Mouse (Mus musculus): ENCODE data around the gene Apol10b. TPM values are rescaled to one million over a fixed set of nuclear protein-coding genes. Genes with fewer than 3 reads are reported as not detected.
A peak's percentile ranks its signal among the peaks of the same experiment; 100 is the strongest.
"Not testable (repeated sequence)": the region's sequence is repeated elsewhere in the genome, so short reads cannot be mapped to it uniquely, and the experiment has no call there.

Gene Apol10b
- 7.6 TPM for polyA plus RNA-seq (2012; fragmentation: generic; extraction: Trizol)
- long read RNA-seq, experiment 1, transcript Apol10b-201 (4 exons, 2,325 nt) = major isoform, 8 of 12 reads
- long read RNA-seq, experiment 1, partial matches to known transcripts = 1 of 12 reads
- long read RNA-seq, experiment 1, other reads (novel, unspliced or antisense) = 3 of 12 reads
- long read RNA-seq, experiment 2, transcript Apol10b-201 (4 exons, 2,325 nt) = major isoform, 81 of 87 reads
- long read RNA-seq, experiment 2, partial matches to known transcripts = 0 of 87 reads
- long read RNA-seq, experiment 2, other reads (novel, unspliced or antisense) = 6 of 87 reads

DNA sequence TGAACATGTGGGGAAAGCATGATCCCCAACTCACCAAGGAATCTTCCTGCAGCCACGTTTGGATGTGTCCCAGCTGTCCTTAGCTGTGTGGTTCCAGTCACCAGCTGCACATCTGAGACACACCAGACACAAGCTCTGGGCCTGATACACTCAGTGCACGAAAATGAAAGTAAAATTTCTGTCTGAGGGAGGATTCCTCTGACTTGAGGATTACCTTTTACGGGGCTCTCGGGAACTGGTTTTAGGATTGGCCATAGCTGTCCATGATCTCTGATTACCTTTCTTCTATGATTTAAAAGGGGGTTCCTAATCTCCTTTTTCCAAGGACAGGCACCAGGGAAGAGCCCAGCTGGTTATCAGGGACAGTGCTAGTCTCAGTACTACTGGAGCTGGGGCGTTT, at the start of gene Apol10b:
Gene Apol10b, minus strand, starts transcription at position 165 of the 400 bp plus-strand sequence.
- Histone ChIP-seq H3K27me3 (ENCODE audit: control insufficient read depth, insufficient read depth, insufficient read length) (no peaks in the 10 kb centered on the region), H3K79me2 (ENCODE audit: control insufficient read depth, insufficient read depth) (no peaks in the 10 kb centered on the region), H3K36me3 (ENCODE audit: control insufficient read depth, insufficient read depth) (no peaks in the 10 kb centered on the region), H3ac (ENCODE audit: control insufficient read depth, insufficient read length, low read depth) (peak within 1 kb of the TSS; percentile 38), H3K79me3 (ENCODE audit: low read depth) (no peaks in the 10 kb centered on the region), H3K4me3 (ENCODE audit: insufficient read depth, poor library complexity, severe bottlenecking) (peak within 1 kb of the TSS; percentile 21)
- no peak for TF ChIP-seq CTCF (IDR thresholded peaks at IDR 0.05; ENCODE audit: control insufficient read depth, insufficient read depth, insufficient read length)
- TF ChIP-seq MAX (IDR thresholded peaks at IDR 0.05) = peak; percentile 34

DNA sequence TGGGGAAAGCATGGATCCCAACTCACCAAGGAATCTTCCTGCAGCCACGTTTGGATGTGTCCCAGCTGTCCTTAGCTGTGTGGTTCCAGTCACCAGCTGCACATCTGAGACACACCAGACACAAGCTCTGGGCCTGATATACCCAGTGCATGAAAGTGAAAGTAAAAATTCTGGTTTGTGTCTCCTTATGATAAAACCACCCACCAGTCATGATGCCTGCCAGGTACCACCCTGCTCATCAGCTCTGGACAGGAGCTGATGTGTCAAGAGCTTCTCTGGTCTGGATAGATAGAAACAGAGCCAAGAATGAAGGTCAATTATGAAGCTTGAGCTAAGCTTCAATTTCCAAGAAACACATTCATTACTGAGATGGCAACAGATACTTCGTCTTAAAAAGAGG, 47.3 kb upstream of the Apol10b start, which contains the start of gene Apol11b:
Gene Apol11b, minus strand, starts transcription at position 111 of the 400 bp plus-strand sequence.
- not testable (repeated sequence) for H3K79me2 ChIP-seq (ENCODE audit: control insufficient read depth, insufficient read depth); H3ac ChIP-seq (ENCODE audit: control insufficient read depth, insufficient read length, low read depth)
- H3K27me3 ChIP-seq (ENCODE audit: control insufficient read depth, insufficient read depth, insufficient read length) = peaks cover 19% of the 10 kb centered on the region

DNA sequence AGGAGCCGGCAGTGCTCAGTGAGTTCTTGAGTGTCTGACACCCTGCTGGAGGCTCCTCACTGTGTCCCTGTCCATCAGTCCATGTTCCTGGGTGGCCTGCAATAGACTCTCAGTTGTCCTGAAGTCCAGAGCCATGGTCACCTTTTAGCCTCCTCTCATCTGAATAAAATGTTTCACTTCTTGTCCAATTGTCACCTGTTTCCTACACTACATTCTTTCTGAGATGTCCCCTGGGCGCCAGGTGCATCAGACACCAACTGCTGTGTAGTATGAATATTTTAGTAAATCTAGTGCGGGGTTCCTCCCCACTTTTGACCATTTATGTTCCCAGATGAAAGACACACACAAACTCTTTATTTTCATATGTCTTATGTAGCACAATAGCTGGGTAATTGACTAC, 33.9 kb upstream of the Apol10b start:
- not testable (repeated sequence) for H3K36me3 ChIP-seq (ENCODE audit: control insufficient read depth, insufficient read depth); H3K4me3 ChIP-seq (ENCODE audit: insufficient read depth, poor library complexity, severe bottlenecking); H3K79me3 ChIP-seq (ENCODE audit: low read depth); H3K79me2 ChIP-seq (ENCODE audit: control insufficient read depth, insufficient read depth); H3ac ChIP-seq (ENCODE audit: control insufficient read depth, insufficient read length, low read depth)
- H3K27me3 ChIP-seq (ENCODE audit: control insufficient read depth, insufficient read depth, insufficient read length) = peaks cover 35% of the 10 kb centered on the region

More for the DNA sequence above, 47.3 kb upstream of the Apol10b start, which contains the start of gene Apol11b:
- H3K36me3 ChIP-seq (ENCODE audit: control insufficient read depth, insufficient read depth); H3K79me3 ChIP-seq (ENCODE audit: low read depth); H3K4me3 ChIP-seq (ENCODE audit: insufficient read depth, poor library complexity, severe bottlenecking): not testable (repeated sequence)

DNA sequence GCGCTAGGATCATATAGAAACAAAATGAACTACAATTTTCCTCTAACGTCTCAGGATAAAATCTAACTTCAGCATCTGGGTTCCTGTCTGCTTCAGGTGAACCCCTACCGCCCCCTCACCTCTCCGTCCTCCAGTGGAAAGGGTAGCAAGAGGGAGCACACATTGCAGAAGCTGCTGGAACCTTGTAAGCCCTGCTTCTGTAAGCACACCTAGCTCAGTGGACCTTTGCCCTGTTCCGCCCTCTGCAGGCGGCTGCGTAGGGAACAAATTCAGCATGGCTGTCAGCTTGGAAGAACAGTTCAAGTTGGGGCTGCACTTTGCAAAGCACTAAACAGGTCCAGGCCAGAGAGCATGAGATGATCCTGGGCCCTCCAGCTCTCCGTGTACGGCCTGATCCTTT, 32.7 kb upstream of the Apol10b start:
- H3K36me3 ChIP-seq (ENCODE audit: control insufficient read depth, insufficient read depth); H3K79me3 ChIP-seq (ENCODE audit: low read depth); H3ac ChIP-seq (ENCODE audit: control insufficient read depth, insufficient read length, low read depth); H3K79me2 ChIP-seq (ENCODE audit: control insufficient read depth, insufficient read depth); H3K4me3 ChIP-seq (ENCODE audit: insufficient read depth, poor library complexity, severe bottlenecking): not testable (repeated sequence)
- peaks cover 36% of the 10 kb centered on the region for H3K27me3 ChIP-seq (ENCODE audit: control insufficient read depth, insufficient read depth, insufficient read length)

DNA sequence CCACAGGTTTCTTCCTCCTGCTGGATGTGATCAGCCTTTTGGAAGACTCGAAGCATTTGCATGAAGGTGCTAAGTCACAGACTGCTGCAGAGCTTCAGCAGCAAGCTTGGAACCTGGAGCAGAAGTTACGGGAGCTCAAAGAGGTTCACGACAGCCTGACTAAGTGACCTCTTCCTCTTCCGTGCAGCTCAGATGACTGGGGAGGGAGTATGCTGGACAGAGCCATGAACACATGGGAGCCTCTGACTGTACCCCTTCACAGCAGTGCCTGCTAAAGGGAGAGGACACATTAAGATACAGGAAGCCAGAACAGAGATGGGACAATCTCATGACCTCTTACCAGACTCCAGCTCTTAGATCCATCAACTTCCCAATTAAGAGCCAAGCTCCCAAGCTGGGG, 30.5 kb upstream of the Apol10b start:
- not testable (repeated sequence) for H3K36me3 ChIP-seq (ENCODE audit: control insufficient read depth, insufficient read depth); H3ac ChIP-seq (ENCODE audit: control insufficient read depth, insufficient read length, low read depth); H3K4me3 ChIP-seq (ENCODE audit: insufficient read depth, poor library complexity, severe bottlenecking); H3K79me3 ChIP-seq (ENCODE audit: low read depth); H3K79me2 ChIP-seq (ENCODE audit: control insufficient read depth, insufficient read depth)
- H3K27me3 ChIP-seq (ENCODE audit: control insufficient read depth, insufficient read depth, insufficient read length) = peaks cover 17% of the 10 kb centered on the region

DNA sequence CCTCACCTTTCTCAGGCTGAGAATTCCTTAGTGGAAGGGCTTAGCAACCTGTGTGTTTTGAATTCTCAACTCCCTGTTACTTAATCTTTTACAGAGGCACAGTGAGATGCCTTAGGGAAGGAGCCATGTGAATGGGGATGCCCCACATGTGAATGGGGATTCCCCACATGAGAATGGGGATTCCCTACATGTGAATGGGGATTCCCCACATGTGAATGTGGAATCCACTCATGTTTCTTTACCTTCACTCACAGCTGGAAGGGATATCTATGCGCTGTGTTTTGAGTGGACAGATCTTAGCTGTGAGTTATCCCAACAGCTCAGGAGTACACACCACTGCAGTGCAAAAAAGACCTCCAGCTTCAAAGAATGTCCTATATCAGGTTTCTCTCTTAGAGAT, 28.8 kb upstream of the Apol10b start:
- TF ChIP-seq FOSL1 (IDR thresholded peaks at IDR 0.05; ENCODE audit: insufficient read depth, low read length, poor library complexity, severe bottlenecking) = no peak
- TF ChIP-seq USF1 (IDR thresholded peaks at IDR 0.05; ENCODE audit: low read depth) = no peak
- no peak for TF ChIP-seq CTCF (IDR thresholded peaks at IDR 0.05; ENCODE audit: control insufficient read depth, insufficient read depth, insufficient read length)
- TF ChIP-seq MYOD1 (IDR thresholded peaks at IDR 0.05; ENCODE audit: control insufficient read depth, insufficient read length, low read depth) = no peak
- no peak for TF ChIP-seq MAX (IDR thresholded peaks at IDR 0.05)
- no peak for TF ChIP-seq MYOG (IDR thresholded peaks at IDR 0.05; ENCODE audit: control insufficient read depth, extremely low read depth, insufficient read length)
- TF ChIP-seq CEBPB (IDR thresholded peaks at IDR 0.05; ENCODE audit: low read depth) = no peak
- no peak overlapping the region for H3ac ChIP-seq (ENCODE audit: control insufficient read depth, insufficient read length, low read depth)
- no peaks in the 10 kb centered on the region for H3K79me2 ChIP-seq (ENCODE audit: control insufficient read depth, insufficient read depth)
- no peaks in the 10 kb centered on the region for H3K36me3 ChIP-seq (ENCODE audit: control insufficient read depth, insufficient read depth)
- no peak overlapping the region for H3K4me3 ChIP-seq (ENCODE audit: insufficient read depth, poor library complexity, severe bottlenecking)
- no peaks in the 10 kb centered on the region for H3K79me3 ChIP-seq (ENCODE audit: low read depth)
- H3K27me3 ChIP-seq (ENCODE audit: control insufficient read depth, insufficient read depth, insufficient read length) = peaks cover 28% of the 10 kb centered on the region

DNA sequence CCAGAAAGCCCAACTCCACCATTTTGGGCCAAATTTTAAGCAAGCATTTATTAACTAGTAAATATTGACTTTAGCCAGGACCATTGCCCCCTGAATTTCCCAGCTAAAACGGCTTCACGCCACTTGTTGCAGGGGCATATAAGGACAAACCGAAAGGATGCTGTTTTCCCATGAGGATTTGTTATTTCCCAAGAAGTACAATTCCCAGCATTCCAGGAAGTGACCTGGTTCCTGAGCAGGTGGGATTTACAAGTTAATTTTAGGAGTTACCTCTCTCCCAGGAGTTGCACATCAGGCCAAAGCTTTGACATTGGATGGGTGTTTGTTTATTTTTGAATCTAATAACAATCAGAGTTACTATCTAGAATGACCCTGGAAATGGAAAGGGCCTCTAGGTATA, 10.1 kb upstream of the Apol10b start:
- H3K79me2 ChIP-seq (ENCODE audit: control insufficient read depth, insufficient read depth) = no peaks in the 10 kb centered on the region
- H3ac ChIP-seq (ENCODE audit: control insufficient read depth, insufficient read length, low read depth) = no peak overlapping the region
- H3K4me3 ChIP-seq (ENCODE audit: insufficient read depth, poor library complexity, severe bottlenecking) = no peak overlapping the region
- no peaks in the 10 kb centered on the region for H3K79me3 ChIP-seq (ENCODE audit: low read depth)
- peaks cover 7% of the 10 kb centered on the region for H3K27me3 ChIP-seq (ENCODE audit: control insufficient read depth, insufficient read depth, insufficient read length)
- no peaks in the 10 kb centered on the region for H3K36me3 ChIP-seq (ENCODE audit: control insufficient read depth, insufficient read depth)
- no peak for TF ChIP-seq CTCF (IDR thresholded peaks at IDR 0.05; ENCODE audit: control insufficient read depth, insufficient read depth, insufficient read length)
- no peak for TF ChIP-seq MAX (IDR thresholded peaks at IDR 0.05)
- no peak for TF ChIP-seq FOSL1 (IDR thresholded peaks at IDR 0.05; ENCODE audit: insufficient read depth, low read length, poor library complexity, severe bottlenecking)
- TF ChIP-seq CEBPB (IDR thresholded peaks at IDR 0.05; ENCODE audit: low read depth) = no peak
- no peak for TF ChIP-seq MYOG (IDR thresholded peaks at IDR 0.05; ENCODE audit: control insufficient read depth, extremely low read depth, insufficient read length)
- TF ChIP-seq USF1 (IDR thresholded peaks at IDR 0.05; ENCODE audit: low read depth) = no peak
- TF ChIP-seq MYOD1 (IDR thresholded peaks at IDR 0.05; ENCODE audit: control insufficient read depth, insufficient read length, low read depth) = no peak
